Mouse (Mus musculus) thymus, postnatal 4 days (tissue): ENCODE data around the gene Actb.

Experiments used
- DNase-seq: peaks from one replicate; pipeline ENCODE4 v3.0.0; 2021

Actb gene

GRCm38 (mm10) chr5:142906532-142907047 is at the start of gene Actb:
Actb (minus strand) TSS chr5:142906754.
- DNase-seq = peak; percentile 98

- no peak for DNase-seq
Observed at GRCm38 (mm10) chr5:142953641-142954040, 47.1 kb upstream of the Actb start.

- DNase-seq = no peak
Observed at GRCm38 (mm10) chr5:142950405-142950804, 43.9 kb upstream of the Actb start.

GRCm38 (mm10) chr5:142949580-142949979 is 43.0 kb upstream of the Actb start:
- DNase-seq = no peak

- DNase-seq = no peak
Observed at GRCm38 (mm10) chr5:142947460-142947859, 40.9 kb upstream of the Actb start.

- no peak for DNase-seq
Observed at GRCm38 (mm10) chr5:142944979-142945682, 38.6 kb upstream of the Actb start.

- DNase-seq = no peak
Observed at GRCm38 (mm10) chr5:142940393-142940792, 33.8 kb upstream of the Actb start.

GRCm38 (mm10) chr5:142937956-142938727 is 31.6 kb upstream of the Actb start:
- DNase-seq = peak; percentile 82

- peak; percentile 92 for DNase-seq
Observed at GRCm38 (mm10) chr5:142936336-142936719, 29.8 kb upstream of the Actb start.

GRCm38 (mm10) chr5:142935642-142936335 is 29.2 kb upstream of the Actb start:
- DNase-seq = peak; percentile 63

- DNase-seq = no peak
Observed at GRCm38 (mm10) chr5:142932731-142933130, 26.2 kb upstream of the Actb start.

GRCm38 (mm10) chr5:142932084-142932685 is 25.6 kb upstream of the Actb start:
- peak; percentile 72 for DNase-seq

GRCm38 (mm10) chr5:142931241-142931745 is 24.7 kb upstream of the Actb start:
- DNase-seq = no peak

- no peak for DNase-seq
Observed at GRCm38 (mm10) chr5:142929400-142929752, 22.8 kb upstream of the Actb start.

GRCm38 (mm10) chr5:142928749-142929399 is 22.3 kb upstream of the Actb start:
- DNase-seq = peak; percentile 82

GRCm38 (mm10) chr5:142927341-142927930 is 20.9 kb upstream of the Actb start:
- DNase-seq = no peak

- DNase-seq = peak; percentile 15
Observed at GRCm38 (mm10) chr5:142926940-142927228, 20.3 kb upstream of the Actb start.

- peak; percentile 54 for DNase-seq
Observed at GRCm38 (mm10) chr5:142926204-142926939, 19.8 kb upstream of the Actb start.

- peak; percentile 27 for DNase-seq
Observed at GRCm38 (mm10) chr5:142924336-142924959, 17.9 kb upstream of the Actb start.

GRCm38 (mm10) chr5:142923781-142924180 is 17.2 kb upstream of the Actb start:
- no peak for DNase-seq

- DNase-seq = no peak
Observed at GRCm38 (mm10) chr5:142922251-142922650, 15.7 kb upstream of the Actb start.
